Mouse (Mus musculus) midbrain, embryonic 15.5 days (tissue): ENCODE data around the gene Gm20388. TPM values are rescaled to one million over a fixed set of nuclear protein-coding genes. Genes with fewer than 3 reads are reported as not detected.

Experiments
- ATAC-seq: fragments of 200-750 bp; cut with Nextera tagmentation; replicated peaks from 2 replicates; pipeline ENCODE4 v1.8.0; 2017; ENCODE audit warnings: moderate TSS enrichment
- H3K27ac ChIP-seq: fragments of 300-500 bp; sonication (generic); 2 replicates; pipeline ENCODE4 v1.5.1; 2015; ENCODE audit warnings: mild to moderate bottlenecking, inconsistent platforms
- H3K27me3 ChIP-seq: fragments of 300-500 bp; sonication (generic); replicated peaks from 2 replicates; pipeline ENCODE4 v1.6.1; 2015; ENCODE audit warnings: inconsistent platforms
- H3K36me3 ChIP-seq: fragments of 300-500 bp; sonication (generic); replicated peaks from 2 replicates; pipeline ENCODE4 v1.6.1; 2015; ENCODE audit warnings: inconsistent platforms
- H3K4me1 ChIP-seq: fragments of 300-500 bp; sonication (generic); 2 replicates; pipeline ENCODE4 v1.6.1; 2015; ENCODE audit warnings: inconsistent platforms
- H3K4me2 ChIP-seq: fragments of 300-500 bp; sonication (generic); 2 replicates; pipeline ENCODE4 v1.6.1; 2015; ENCODE audit warnings: inconsistent platforms, mild to moderate bottlenecking, moderate library complexity
- H3K4me3 ChIP-seq: fragments of 300-500 bp; sonication (generic); 2 replicates; pipeline ENCODE4 v1.5.1; 2015; ENCODE audit warnings: mild to moderate bottlenecking, inconsistent platforms
- H3K9ac ChIP-seq: fragments of 300-500 bp; sonication (generic); 2 replicates; pipeline ENCODE4 v1.6.1; 2015; ENCODE audit warnings: mild to moderate bottlenecking, inconsistent platforms
- H3K9me3 ChIP-seq: fragments of 300-500 bp; sonication (generic); 2 replicates; pipeline ENCODE4 v1.6.1; 2016; ENCODE audit warnings: inconsistent platforms
- WGBS: fragments of 180-500 bp; shearing (Covaris S2); methylation state at CpG from one replicate; pipeline ENCODE4 v1.1.7; 2015; ENCODE audit warnings: mixed read lengths; 5-methylcytosine and 5-hydroxymethylcytosine counted together
- polyA plus RNA-seq: library from polyadenylated mRNA; unstranded; fragments of >200 nt; fragmentation: Nextera tagmentation; extraction: Ambion mirVana; gene quantifications from 2 replicates; pipeline ENCODE4 v1.2.1, GENCODE M21; 2015

Gm20388 gene
- polyA plus RNA-seq, 1 experiment from 2014 or later, result 5.6 TPM

DNA sequence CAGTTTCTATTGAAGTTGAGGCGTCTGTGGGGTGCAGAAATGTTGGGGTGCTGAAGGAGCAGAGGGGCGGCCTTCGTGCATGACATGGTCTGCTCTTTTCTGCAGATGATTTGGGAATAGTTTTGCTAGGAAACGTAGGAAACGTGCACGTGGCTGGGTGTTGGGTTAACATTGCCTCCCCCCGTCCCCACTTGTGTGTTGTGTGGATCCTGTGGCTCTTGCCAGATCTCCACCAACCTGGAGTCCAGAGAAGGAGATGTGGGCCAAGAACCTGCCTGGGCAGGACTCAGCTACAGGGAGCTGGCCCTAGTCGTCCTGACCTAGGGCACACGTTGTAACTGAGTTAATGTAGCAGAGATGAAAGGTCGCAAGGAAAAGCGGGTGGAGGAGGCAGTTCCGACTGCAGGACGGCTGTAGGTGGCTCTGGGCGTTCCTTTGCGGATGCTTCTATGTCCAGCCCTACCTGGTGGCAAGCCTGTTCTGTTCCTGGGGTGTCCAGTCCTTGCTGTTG is 579.2 kb downstream of the Gm20388 start:
- Histone ChIP-seq H3K4me1 (peaks cover 81% of the 10 kb centered on the region), H3K9me3 (no peaks in the 10 kb centered on the region), H3K36me3 (no peaks in the 10 kb centered on the region), H3K27ac (peak overlapping the region; percentile 100), H3K4me2 (peak overlapping the region; percentile 91), H3K4me3 (peak overlapping the region; percentile 61), H3K27me3 (no peaks in the 10 kb centered on the region), H3K9ac (peak overlapping the region; percentile 75)
- WGBS, result 4% methylated on average over 15 of the region's 15 CpGs
- no peak for ATAC-seq

GRCm38 (mm10) chr8:120490354-120491141 is 579.9 kb downstream of the Gm20388 start:
- 11% methylated on average over 12 of the region's 12 CpGs for WGBS

GRCm38 (mm10) chr8:120491166-120491793 is 580.6 kb downstream of the Gm20388 start:
- no peak overlapping the region for H3K27ac ChIP-seq
- no peaks in the 10 kb centered on the region for H3K36me3 ChIP-seq
- H3K27me3 ChIP-seq, result no peaks in the 10 kb centered on the region
- H3K4me1 ChIP-seq, result peaks cover 79% of the 10 kb centered on the region
- H3K9ac ChIP-seq, result peak overlapping the region; percentile 75
- WGBS, result 64% methylated on average over 5 of the region's 5 CpGs
- ATAC-seq, result no peak
- peak overlapping the region; percentile 61 for H3K4me3 ChIP-seq
- no peaks in the 10 kb centered on the region for H3K9me3 ChIP-seq
- H3K4me2 ChIP-seq, result peak overlapping the region; percentile 91

More at GRCm38 (mm10) chr8:120490354-120491141, 579.9 kb downstream of the Gm20388 start:
- Histone ChIP-seq H3K9me3 (no peaks in the 10 kb centered on the region), H3K27ac (peak overlapping the region; percentile 100), H3K4me3 (peak overlapping the region; percentile 61), H3K36me3 (no peaks in the 10 kb centered on the region), H3K27me3 (no peaks in the 10 kb centered on the region), H3K9ac (peak overlapping the region; percentile 75), H3K4me2 (peak overlapping the region; percentile 91), H3K4me1 (peaks cover 81% of the 10 kb centered on the region)
- no peak for ATAC-seq

DNA sequence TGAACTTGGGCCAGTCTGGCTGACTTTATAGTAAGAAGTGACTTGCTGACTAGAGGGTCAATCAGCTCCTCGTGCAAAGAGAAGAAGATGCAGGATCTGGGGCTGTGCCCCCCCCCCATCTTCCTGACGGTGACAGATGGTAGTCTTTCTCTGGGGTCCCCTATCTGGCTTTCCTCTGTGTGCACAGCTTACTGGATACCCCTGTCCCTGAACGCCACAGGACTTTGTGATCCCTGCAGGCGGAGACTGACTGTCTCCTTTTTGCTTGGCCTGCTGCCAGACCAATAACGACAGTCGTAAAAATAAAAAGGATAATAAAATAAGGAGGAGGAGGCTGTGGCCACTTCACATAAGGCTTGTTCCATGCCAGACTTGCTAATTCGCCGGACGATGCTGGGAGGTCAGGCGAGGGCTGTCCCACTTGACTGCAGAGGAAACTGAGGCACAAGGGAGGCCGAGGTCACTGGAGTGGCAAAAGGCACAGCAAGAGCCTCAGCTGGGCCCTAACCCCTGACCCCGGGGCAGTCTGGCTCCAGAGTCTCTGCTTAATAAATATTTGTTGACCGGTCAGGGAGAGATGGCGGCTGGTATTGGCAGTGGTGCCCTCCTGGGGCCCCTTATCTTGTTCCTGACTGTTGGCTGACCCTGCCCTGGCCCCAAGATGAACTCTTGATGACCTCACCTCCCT is 581.7 kb downstream of the Gm20388 start:
- no peaks in the 10 kb centered on the region for H3K36me3 ChIP-seq
- H3K4me2 ChIP-seq, result peak overlapping the region; percentile 91
- WGBS, result 34% methylated on average over 14 of the region's 14 CpGs
- H3K4me1 ChIP-seq, result peaks cover 79% of the 10 kb centered on the region
- H3K4me3 ChIP-seq, result peak overlapping the region; percentile 61
- peak overlapping the region; percentile 28; the same call in 1 of the 2 replicates for H3K9ac ChIP-seq
- no peaks in the 10 kb centered on the region for H3K27me3 ChIP-seq
- ATAC-seq, result no peak
- no peak overlapping the region for H3K27ac ChIP-seq
- H3K9me3 ChIP-seq, result no peaks in the 10 kb centered on the region

GRCm38 (mm10) chr8:120492881-120493220 is 582.2 kb downstream of the Gm20388 start:
- H3K4me3 ChIP-seq, result peak overlapping the region; percentile 61
- WGBS, result 54% methylated on average over 4 of the region's 4 CpGs
- peak overlapping the region; percentile 28 for H3K9ac ChIP-seq
- H3K4me1 ChIP-seq, result peaks cover 83% of the 10 kb centered on the region
- H3K27me3 ChIP-seq, result no peaks in the 10 kb centered on the region
- H3K4me2 ChIP-seq, result peak overlapping the region; percentile 91
- H3K9me3 ChIP-seq, result no peaks in the 10 kb centered on the region
- H3K27ac ChIP-seq, result no peak overlapping the region
- no peak for ATAC-seq
- H3K36me3 ChIP-seq, result no peaks in the 10 kb centered on the region

DNA sequence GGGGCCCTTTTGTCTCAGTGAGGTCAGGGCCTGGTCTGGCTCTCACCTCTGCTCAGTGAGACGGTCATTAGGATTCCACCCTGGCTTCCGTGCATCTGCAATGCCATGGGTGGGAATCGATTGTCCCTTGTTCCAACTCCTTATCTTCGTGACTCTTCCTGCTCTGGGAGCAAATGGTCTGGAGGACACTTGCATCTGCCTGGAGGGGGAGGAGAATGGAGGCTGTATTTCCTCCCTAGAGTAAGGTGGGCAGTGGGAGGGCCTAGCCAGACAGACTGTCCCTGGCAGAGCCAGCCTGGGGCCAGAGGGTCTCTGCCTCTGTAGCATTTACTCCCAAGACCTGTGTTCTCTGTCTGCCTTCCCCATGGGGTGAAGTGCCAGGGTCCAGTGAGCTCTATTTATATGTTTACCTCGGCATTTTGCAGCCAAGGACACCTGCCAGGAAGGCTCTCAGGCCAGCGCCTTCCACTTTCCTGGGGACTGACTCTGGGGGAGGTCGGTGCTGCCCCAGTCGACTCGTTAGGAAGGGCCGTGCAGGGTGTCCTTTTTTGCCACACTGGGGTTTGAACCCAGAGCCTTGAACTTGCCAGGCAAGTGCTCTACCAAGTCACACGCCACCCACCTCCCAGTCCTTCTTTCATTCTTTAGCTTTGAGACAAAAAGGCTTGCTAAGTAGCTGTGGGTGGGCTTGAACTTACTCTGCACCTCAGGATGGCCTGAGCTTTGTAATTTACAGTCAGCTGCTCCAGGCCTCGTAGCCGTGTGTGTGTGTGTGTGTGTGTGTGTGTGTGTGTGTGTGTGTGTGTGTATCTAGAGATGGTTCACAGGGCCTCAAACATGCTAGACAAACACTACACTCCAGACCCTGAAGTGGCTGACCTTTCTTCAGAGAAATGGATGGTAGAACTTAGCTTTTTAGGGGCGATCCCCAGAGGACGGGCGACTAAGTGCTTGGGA is 583.1 kb downstream of the Gm20388 start:
- H3K4me3 ChIP-seq, result peak overlapping the region; percentile 61

DNA sequence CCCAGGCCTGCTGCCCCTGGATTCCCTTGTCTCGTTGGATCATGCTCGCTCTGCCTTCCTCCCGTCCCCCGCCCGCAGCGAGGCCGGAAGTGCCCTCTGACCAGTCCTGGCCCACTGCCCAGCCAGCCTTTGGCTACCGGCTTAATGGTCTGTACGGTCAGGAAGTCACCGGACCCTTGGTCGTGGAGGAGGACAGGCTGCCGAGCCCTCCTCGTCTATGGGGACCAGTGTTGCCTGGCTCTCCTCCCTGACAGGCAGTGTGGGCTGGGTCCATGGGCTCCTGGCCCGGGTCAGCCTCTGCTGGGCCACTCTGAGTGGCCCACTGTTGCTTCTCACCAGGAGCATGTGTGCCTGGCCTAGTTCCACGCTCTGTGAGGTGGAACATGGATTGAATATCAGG is 584.3 kb downstream of the Gm20388 start:
- H3K27ac ChIP-seq, result 0 out of 2 replicates have a peak overlapping the region, but pooled peaks have one; percentile 36
- peak overlapping the region; percentile 91 for H3K4me2 ChIP-seq
- no peak for ATAC-seq
- H3K4me3 ChIP-seq, result peak overlapping the region; percentile 19
- no peaks in the 10 kb centered on the region for H3K27me3 ChIP-seq
- no peaks in the 10 kb centered on the region for H3K9me3 ChIP-seq
- H3K36me3 ChIP-seq, result no peaks in the 10 kb centered on the region
- peaks cover 95% of the 10 kb centered on the region for H3K4me1 ChIP-seq
- H3K9ac ChIP-seq, result peak overlapping the region; percentile 21
- WGBS, result 26% methylated on average over 15 of the region's 15 CpGs

More for the DNA sequence above, 583.1 kb downstream of the Gm20388 start:
- no peak overlapping the region for H3K27ac ChIP-seq
- H3K36me3 ChIP-seq, result no peaks in the 10 kb centered on the region
- H3K4me2 ChIP-seq, result peak overlapping the region; percentile 91
- H3K9ac ChIP-seq, result peak overlapping the region; percentile 28; the same call in 1 of the 2 replicates
- ATAC-seq, result no peak
- H3K4me1 ChIP-seq, result peaks cover 92% of the 10 kb centered on the region
- H3K27me3 ChIP-seq, result no peaks in the 10 kb centered on the region
- WGBS, result 55% methylated on average over 16 of the region's 16 CpGs
- no peaks in the 10 kb centered on the region for H3K9me3 ChIP-seq

- ATAC-seq, result no peak
- H3K4me2 ChIP-seq, result peak overlapping the region; percentile 91; the same call in 1 of the 2 replicates
- no peaks in the 10 kb centered on the region for H3K36me3 ChIP-seq
- no peaks in the 10 kb centered on the region for H3K27me3 ChIP-seq
- H3K4me3 ChIP-seq, result no peak overlapping the region; the same call in 1 of the 2 replicates
- H3K9me3 ChIP-seq, result no peaks in the 10 kb centered on the region
- H3K4me1 ChIP-seq, result peaks cover 95% of the 10 kb centered on the region
- 54% methylated on average over 5 of the region's 5 CpGs for WGBS
- H3K27ac ChIP-seq, result no peak overlapping the region
- H3K9ac ChIP-seq, result peak overlapping the region; percentile 21; the same call in 1 of the 2 replicates
These were observed 584.8 kb downstream of the Gm20388 start for GRCm38 (mm10) chr8:120495461-120495860.

DNA sequence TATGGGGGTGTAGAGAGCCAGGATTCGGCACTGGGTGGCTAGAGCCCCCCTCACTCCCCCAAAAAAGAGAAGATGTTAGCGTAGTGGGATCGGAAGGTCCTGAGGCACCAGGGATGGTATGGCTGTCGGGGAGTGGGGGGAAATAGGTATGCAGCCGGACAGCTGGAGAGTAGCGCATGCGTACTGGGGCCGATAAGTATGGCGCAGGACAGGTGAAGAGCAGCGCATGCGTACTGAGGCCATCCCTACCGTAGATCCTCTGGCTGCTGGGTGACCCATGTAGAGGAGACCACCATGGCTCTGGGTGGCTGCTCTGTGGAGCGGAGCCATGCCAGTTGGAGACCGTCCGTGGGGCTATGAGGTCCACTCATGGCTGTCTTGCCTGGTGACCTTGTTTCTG is 585.8 kb downstream of the Gm20388 start:
- no peaks in the 10 kb centered on the region for H3K36me3 ChIP-seq
- WGBS, result 97% methylated on average over 15 of the region's 15 CpGs
- H3K9me3 ChIP-seq, result no peaks in the 10 kb centered on the region
- H3K9ac ChIP-seq, result no peak overlapping the region
- no peak for ATAC-seq
- H3K4me3 ChIP-seq, result no peak overlapping the region
- peaks cover 95% of the 10 kb centered on the region for H3K4me1 ChIP-seq
- H3K27me3 ChIP-seq, result no peaks in the 10 kb centered on the region
- H3K4me2 ChIP-seq, result no peak overlapping the region
- peak overlapping the region; percentile 24; the same call in 1 of the 2 replicates for H3K27ac ChIP-seq

- Histone ChIP-seq H3K27me3 (no peaks in the 10 kb centered on the region), H3K9ac (0 out of 2 replicates have a peak overlapping the region, but pooled peaks have one; percentile 16), H3K27ac (peak overlapping the region; percentile 74), H3K4me2 (peak overlapping the region; percentile 36), H3K9me3 (no peaks in the 10 kb centered on the region), H3K4me1 (peaks cover 93% of the 10 kb centered on the region), H3K4me3 (peak overlapping the region; percentile 2; the same call in 1 of the 2 replicates), H3K36me3 (no peaks in the 10 kb centered on the region)
- WGBS, result 10% methylated on average over 11 of the region's 11 CpGs
- no peak; the same call in 1 of the 2 replicates for ATAC-seq
These were observed 586.9 kb downstream of the Gm20388 start for GRCm38 (mm10) chr8:120497503-120497946.

DNA sequence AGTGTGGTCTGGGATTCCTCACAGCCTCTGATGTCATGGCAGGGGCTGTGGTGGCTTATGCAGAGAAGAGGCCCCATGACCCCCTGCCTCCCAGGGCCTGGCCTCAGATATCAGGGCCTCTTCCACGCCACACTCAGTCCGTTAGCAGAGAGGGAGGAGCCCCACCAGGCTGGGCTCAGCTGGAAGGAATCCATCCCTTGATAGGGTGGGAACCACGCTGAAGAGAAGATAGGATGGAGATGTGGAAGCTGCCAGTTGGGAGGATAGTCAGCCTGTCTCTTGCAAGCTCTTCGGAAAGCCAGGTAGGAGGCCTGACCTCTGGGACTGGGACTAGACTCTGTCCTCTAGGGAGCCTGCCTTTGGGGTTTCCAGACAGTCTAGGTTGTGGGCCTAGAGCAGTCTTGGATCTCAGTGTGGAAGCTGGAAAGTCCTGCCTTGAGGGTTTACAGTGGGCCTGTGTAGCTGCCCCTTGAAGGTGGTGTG is 587.7 kb downstream of the Gm20388 start:
- H3K4me3 ChIP-seq, result 0 out of 2 replicates have a peak overlapping the region, but pooled peaks have one; percentile 2
- peak; percentile 9; the same call in 1 of the 2 replicates for ATAC-seq
- H3K9ac ChIP-seq, result no peak overlapping the region
- H3K27ac ChIP-seq, result peak overlapping the region; percentile 74
- peaks cover 92% of the 10 kb centered on the region for H3K4me1 ChIP-seq
- no peaks in the 10 kb centered on the region for H3K9me3 ChIP-seq
- peak overlapping the region; percentile 36 for H3K4me2 ChIP-seq
- no peaks in the 10 kb centered on the region for H3K27me3 ChIP-seq
- no peaks in the 10 kb centered on the region for H3K36me3 ChIP-seq
- WGBS, result 13% methylated on average over 4 of the region's 4 CpGs
